In the genomic region with DNA sequence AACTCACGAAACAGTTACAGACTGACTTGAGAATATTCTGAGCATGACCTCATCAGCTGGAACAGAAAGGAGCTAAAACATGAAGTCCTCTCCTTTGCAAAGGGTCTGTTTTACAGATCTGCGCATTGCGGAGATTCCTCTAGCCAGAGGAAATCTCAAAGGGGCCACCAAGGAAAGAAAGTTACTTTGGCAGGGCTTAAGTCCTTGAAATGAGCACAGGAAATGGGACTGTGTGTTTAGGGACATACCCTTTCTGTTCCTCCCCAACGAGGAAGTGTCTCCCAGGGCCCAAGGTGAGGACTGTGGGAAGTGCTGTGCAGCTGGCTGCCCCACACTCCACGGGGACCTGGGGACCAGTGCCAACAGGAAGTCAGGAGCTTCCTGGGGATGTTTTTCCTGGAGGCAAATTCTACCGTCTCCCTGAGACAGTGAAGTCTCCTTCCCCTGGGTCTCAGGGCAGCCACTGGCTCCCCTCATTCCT, we compare ENCODE assay signal across 9 mouse cellular contexts. TPM values are rescaled to one million over a fixed set of nuclear protein-coding genes. Genes with fewer than 3 reads are reported as not detected.
DNase-seq lines count a peak whose midpoint lies in the region; ATAC-seq lines count a peak whose summit lies in the region.
"Had no signal": no experiment of that assay in that cellular context is flagged by ENCODE, and none has a peak within 500 bp of the region (broad histone marks: within the 10 kb centered on the region; RNA-seq: fewer than 3 reads in every experiment).

No protein-coding gene starts in this region.

- H3K27ac ChIP-seq in heart, embryonic 11.5 days (ENCODE audit: low read depth, low read length), result peak overlapping the region; percentile 86
- H3K27ac ChIP-seq in kidney, embryonic 16.5 days (ENCODE audit: low read length), result peak overlapping the region; percentile 92

- H3K4me3 ChIP-seq in heart, embryonic 11.5 days (ENCODE audit: low read depth, low read length), result peak overlapping the region; percentile 15; the same call in 1 of the 2 replicates
- H3K4me3 ChIP-seq in kidney, embryonic 16.5 days (ENCODE audit: low read length), result no peak overlapping the region

- peak; percentile 33; the same call in 1 of the 2 replicates for ATAC-seq in heart, embryonic 11.5 days (replicated peaks; ENCODE audit: insufficient number of reproducible peaks, low FRiP score, low TSS enrichment)
- ATAC-seq in kidney, embryonic 16.5 days (ENCODE audit: low FRiP score, low TSS enrichment), result no peak

- no peaks in the 10 kb centered on the region for H3K27me3 ChIP-seq in heart, embryonic 11.5 days (ENCODE audit: control insufficient read depth, insufficient read depth, low read length)
- no peaks in the 10 kb centered on the region for H3K27me3 ChIP-seq in kidney, embryonic 16.5 days (ENCODE audit: insufficient read depth, low read length)

- 27% methylated on average over 6 of the region's 6 CpGs for WGBS in heart, embryonic 11.5 days (ENCODE audit: insufficient replicate concordance)
- WGBS in kidney, embryonic 16.5 days, result 24% methylated on average over 6 of the region's 6 CpGs

- H3K36me3 ChIP-seq in heart, embryonic 11.5 days (ENCODE audit: control insufficient read depth, insufficient read depth, low read length), result no peaks in the 10 kb centered on the region
- H3K36me3 ChIP-seq in kidney, embryonic 16.5 days (ENCODE audit: insufficient read depth, low read length), result peaks cover 4% of the 10 kb centered on the region; the same call in 1 of the 2 replicates

- peak; percentile 74 for DNase-seq in 3T3-L1 (ENCODE audit: low read depth, low spot score)
- DNase-seq in adrenal gland, postnatal 10 days, result peak; percentile 76
- DNase-seq in lung, postnatal 4 days, result peak; percentile 79 to 89
- no peak for DNase-seq in embryo, embryonic 10.5 days (ENCODE audit: low spot score)
- DNase-seq in thymus, postnatal 36 days, result no peak
- no peak for DNase-seq in right cerebral cortex, adult 2 months (ENCODE audit: low spot score in 2 of 2)

- peak overlapping the region; percentile 10; the same call in 1 of the 2 replicates for H3K9ac ChIP-seq in heart, embryonic 11.5 days (ENCODE audit: low read depth, low read length)
- no peak overlapping the region; the same call in 1 of the 2 replicates for H3K9ac ChIP-seq in kidney, embryonic 16.5 days (replicated peaks; ENCODE audit: low read length)

- no peaks in the 10 kb centered on the region for H3K9me3 ChIP-seq in heart, embryonic 11.5 days (replicated peaks; ENCODE audit: control insufficient read depth, low read length)
- no peaks in the 10 kb centered on the region for H3K9me3 ChIP-seq in kidney, embryonic 16.5 days (ENCODE audit: low read length)

- H3K4me1 ChIP-seq in heart, embryonic 11.5 days (ENCODE audit: control insufficient read depth, insufficient read depth, low read length), result peaks cover 57% of the 10 kb centered on the region
- peaks cover 61% of the 10 kb centered on the region for H3K4me1 ChIP-seq in kidney, embryonic 16.5 days (ENCODE audit: insufficient read depth, low read length)

- H3K4me2 ChIP-seq in heart, embryonic 11.5 days, result peak overlapping the region; percentile 36
- H3K4me2 ChIP-seq in kidney, embryonic 16.5 days (replicated peaks; ENCODE audit: low read depth, low read length), result peak overlapping the region; percentile 31; the same call in 1 of the 2 replicates

RNA-seq across cellular contexts. Expression of a gene that starts 40.7 kb away (rescaled TPM):
- total RNA-seq in adrenal gland, postnatal 10 days (2021), result not detected
- polyA plus RNA-seq in heart, embryonic 11.5 days (2014; fragmentation: Nextera tagmentation; extraction: Ambion mirVana), result not detected in 2 replicates
- 0.09 TPM in 1 of 2 replicates, not detected in the other for polyA plus RNA-seq in kidney, embryonic 16.5 days (2015; fragmentation: Nextera tagmentation; extraction: Ambion mirVana)
- total RNA-seq: adrenal gland, adult 18-20 months had no signal

Comparison
In these comparisons a context has a peak if more than half of its experiments do, and no peak if none do; other contexts are left out.
1. DNase-seq: peak in 3T3-L1 (single experiment), adrenal gland, postnatal 10 days (single experiment) and lung, postnatal 4 days (2 of 2); none in embryo, embryonic 10.5 days (single experiment), thymus, postnatal 36 days (0 of 2) and right cerebral cortex, adult 2 months (0 of 2).